Mouse (Mus musculus): ENCODE measurements around the gene Rnf144a. TPM values are rescaled to one million over a fixed set of nuclear protein-coding genes. Genes with fewer than 3 reads are reported as not detected.

The Rnf144a gene
- 49.5 and 51.3 TPM in 2 replicates for polyA plus RNA-seq (2015; fragmentation: Nextera tagmentation; extraction: Ambion mirVana)

- under 1% methylated on average over 41 of the region's 45 CpGs for WGBS
- ATAC-seq (ENCODE audit: low read depth): peak; percentile 87
- Histone ChIP-seq H3K27ac (ENCODE audit: low read length) (peak within 1 kb of the TSS; percentile 76), H3K9me3 (ENCODE audit: control insufficient read depth, low read length) (no peaks in the 10 kb centered on the region), H3K9ac (ENCODE audit: low read length) (peak within 1 kb of the TSS; percentile 95), H3K4me2 (ENCODE audit: low read depth, low read length) (peak within 1 kb of the TSS; percentile 66), H3K4me3 (ENCODE audit: low read length) (peak within 1 kb of the TSS; percentile 82), H3K27me3 (ENCODE audit: control insufficient read depth, insufficient read depth, low read depth, low read length) (no peaks in the 10 kb centered on the region), H3K4me1 (replicated peaks; ENCODE audit: control insufficient read depth, insufficient read depth, low read length) (peaks cover 33% of the 10 kb centered on the region), H3K36me3 (ENCODE audit: control insufficient read depth, insufficient read depth, low read length) (no peaks in the 10 kb centered on the region)
These were observed at the start of gene Rnf144a for GRCm38 (mm10) chr12:26415104-26415771. Rnf144a (minus strand) TSS chr12:26415254.

- Histone ChIP-seq H3K4me2 (ENCODE audit: low read depth, low read length) (no peak overlapping the region), H3K27me3 (ENCODE audit: control insufficient read depth, insufficient read depth, low read depth, low read length) (no peaks in the 10 kb centered on the region), H3K27ac (ENCODE audit: low read length) (no peak overlapping the region), H3K36me3 (ENCODE audit: control insufficient read depth, insufficient read depth, low read length) (no peaks in the 10 kb centered on the region), H3K4me1 (replicated peaks; ENCODE audit: control insufficient read depth, insufficient read depth, low read length) (peaks cover 9% of the 10 kb centered on the region), H3K4me3 (ENCODE audit: low read length) (no peak overlapping the region), H3K9me3 (ENCODE audit: control insufficient read depth, low read length) (no peaks in the 10 kb centered on the region), H3K9ac (ENCODE audit: low read length) (no peak overlapping the region)
- 30% methylated on average over 2 of the region's 2 CpGs for WGBS
- no peak for ATAC-seq (ENCODE audit: low read depth)
These were observed 45.0 kb upstream of the Rnf144a start for GRCm38 (mm10) chr12:26460091-26460490.

- Histone ChIP-seq H3K27me3 (ENCODE audit: control insufficient read depth, insufficient read depth, low read depth, low read length) (no peaks in the 10 kb centered on the region), H3K4me1 (replicated peaks; ENCODE audit: control insufficient read depth, insufficient read depth, low read length) (peaks cover 12% of the 10 kb centered on the region), H3K4me3 (ENCODE audit: low read length) (peak within 1 kb of the TSS; percentile 28), H3K27ac (ENCODE audit: low read length) (no peak within 1 kb of the TSS), H3K4me2 (ENCODE audit: low read depth, low read length) (peak within 1 kb of the TSS; percentile 18), H3K9me3 (ENCODE audit: control insufficient read depth, low read length) (no peaks in the 10 kb centered on the region), H3K9ac (ENCODE audit: low read length) (0 out of 2 replicates have a peak within 1 kb of the TSS, but pooled peaks have one; percentile 2), H3K36me3 (ENCODE audit: control insufficient read depth, insufficient read depth, low read length) (no peaks in the 10 kb centered on the region)
- ATAC-seq (ENCODE audit: low read depth): peak; percentile 88
- 24% methylated on average over 13 of the region's 13 CpGs for WGBS
These were observed 41.1 kb upstream of the Rnf144a start, which contains the start of gene Rsad2 for GRCm38 (mm10) chr12:26456028-26456698. Rsad2 (minus strand) TSS chr12:26456452.

- H3K9ac ChIP-seq (ENCODE audit: low read length): no peak overlapping the region
- H3K36me3 ChIP-seq (ENCODE audit: control insufficient read depth, insufficient read depth, low read length): no peaks in the 10 kb centered on the region
- H3K27ac ChIP-seq (ENCODE audit: low read length): no peak overlapping the region
- no peak overlapping the region for H3K4me3 ChIP-seq (ENCODE audit: low read length)
- no peaks in the 10 kb centered on the region for H3K27me3 ChIP-seq (ENCODE audit: control insufficient read depth, insufficient read depth, low read depth, low read length)
- WGBS: 42% methylated on average over 5 of the region's 5 CpGs
- H3K4me2 ChIP-seq (ENCODE audit: low read depth, low read length): no peak overlapping the region
- no peak for ATAC-seq (ENCODE audit: low read depth)
- H3K9me3 ChIP-seq (ENCODE audit: control insufficient read depth, low read length): no peaks in the 10 kb centered on the region
- H3K4me1 ChIP-seq (replicated peaks; ENCODE audit: control insufficient read depth, insufficient read depth, low read length): peaks cover 12% of the 10 kb centered on the region
These were observed 39.6 kb upstream of the Rnf144a start for GRCm38 (mm10) chr12:26454682-26455081.

- 41% methylated on average over 4 of the region's 4 CpGs for WGBS
- Histone ChIP-seq H3K9me3 (ENCODE audit: control insufficient read depth, low read length) (no peaks in the 10 kb centered on the region), H3K27me3 (ENCODE audit: control insufficient read depth, insufficient read depth, low read depth, low read length) (no peaks in the 10 kb centered on the region)
These were observed 37.9 kb upstream of the Rnf144a start for GRCm38 (mm10) chr12:26452951-26453350.

GRCm38 (mm10) chr12:26451150-26451549 is 36.1 kb upstream of the Rnf144a start:
- H3K4me2 ChIP-seq (ENCODE audit: low read depth, low read length): no peak overlapping the region
- 28% methylated on average over 1 of the region's 1 CpGs for WGBS
- no peak overlapping the region for H3K9ac ChIP-seq (ENCODE audit: low read length)
- no peaks in the 10 kb centered on the region for H3K27me3 ChIP-seq (ENCODE audit: control insufficient read depth, insufficient read depth, low read depth, low read length)
- no peaks in the 10 kb centered on the region for H3K36me3 ChIP-seq (ENCODE audit: control insufficient read depth, insufficient read depth, low read length)
- no peaks in the 10 kb centered on the region for H3K9me3 ChIP-seq (ENCODE audit: control insufficient read depth, low read length)
- no peak overlapping the region for H3K4me3 ChIP-seq (ENCODE audit: low read length)
- H3K4me1 ChIP-seq (replicated peaks; ENCODE audit: control insufficient read depth, insufficient read depth, low read length): peaks cover 8% of the 10 kb centered on the region
- H3K27ac ChIP-seq (ENCODE audit: low read length): no peak overlapping the region
- no peak for ATAC-seq (ENCODE audit: low read depth)

More at GRCm38 (mm10) chr12:26452951-26453350, 37.9 kb upstream of the Rnf144a start:
- no peaks in the 10 kb centered on the region for H3K36me3 ChIP-seq (ENCODE audit: control insufficient read depth, insufficient read depth, low read length)
- H3K4me2 ChIP-seq (ENCODE audit: low read depth, low read length): no peak overlapping the region
- peaks cover 12% of the 10 kb centered on the region for H3K4me1 ChIP-seq (replicated peaks; ENCODE audit: control insufficient read depth, insufficient read depth, low read length)
- H3K9ac ChIP-seq (ENCODE audit: low read length): no peak overlapping the region
- H3K4me3 ChIP-seq (ENCODE audit: low read length): no peak overlapping the region
- no peak for ATAC-seq (ENCODE audit: low read depth)
- no peak overlapping the region for H3K27ac ChIP-seq (ENCODE audit: low read length)

- no peak for ATAC-seq (ENCODE audit: low read depth)
- no peaks in the 10 kb centered on the region for H3K27me3 ChIP-seq (ENCODE audit: control insufficient read depth, insufficient read depth, low read depth, low read length)
These were observed 34.4 kb upstream of the Rnf144a start for GRCm38 (mm10) chr12:26449483-26449882.

GRCm38 (mm10) chr12:26446377-26447045 is 31.5 kb upstream of the Rnf144a start:
- no peaks in the 10 kb centered on the region for H3K4me1 ChIP-seq (replicated peaks; ENCODE audit: control insufficient read depth, insufficient read depth, low read length)
- H3K4me3 ChIP-seq (ENCODE audit: low read length): no peak overlapping the region
- H3K27me3 ChIP-seq (ENCODE audit: control insufficient read depth, insufficient read depth, low read depth, low read length): no peaks in the 10 kb centered on the region
- no peak overlapping the region for H3K27ac ChIP-seq (ENCODE audit: low read length)
- 74% methylated on average over 4 of the region's 4 CpGs for WGBS
- no peaks in the 10 kb centered on the region for H3K9me3 ChIP-seq (ENCODE audit: control insufficient read depth, low read length)
- H3K36me3 ChIP-seq (ENCODE audit: control insufficient read depth, insufficient read depth, low read length): no peaks in the 10 kb centered on the region
- no peak for ATAC-seq (ENCODE audit: low read depth)
- H3K4me2 ChIP-seq (ENCODE audit: low read depth, low read length): no peak overlapping the region
- no peak overlapping the region for H3K9ac ChIP-seq (ENCODE audit: low read length)

More at GRCm38 (mm10) chr12:26449483-26449882, 34.4 kb upstream of the Rnf144a start:
- H3K27ac ChIP-seq (ENCODE audit: low read length): no peak overlapping the region
- H3K9me3 ChIP-seq (ENCODE audit: control insufficient read depth, low read length): no peaks in the 10 kb centered on the region
- WGBS: 91% methylated on average over 2 of the region's 2 CpGs
- no peaks in the 10 kb centered on the region for H3K36me3 ChIP-seq (ENCODE audit: control insufficient read depth, insufficient read depth, low read length)
- no peak overlapping the region for H3K4me2 ChIP-seq (ENCODE audit: low read depth, low read length)
- H3K4me3 ChIP-seq (ENCODE audit: low read length): no peak overlapping the region
- H3K4me1 ChIP-seq (replicated peaks; ENCODE audit: control insufficient read depth, insufficient read depth, low read length): peaks cover 3% of the 10 kb centered on the region; the same call in 1 of the 2 replicates
- H3K9ac ChIP-seq (ENCODE audit: low read length): no peak overlapping the region

- Histone ChIP-seq H3K36me3 (ENCODE audit: control insufficient read depth, insufficient read depth, low read length) (no peaks in the 10 kb centered on the region), H3K4me2 (ENCODE audit: low read depth, low read length) (no peak overlapping the region), H3K4me3 (ENCODE audit: low read length) (no peak overlapping the region), H3K9me3 (ENCODE audit: control insufficient read depth, low read length) (no peaks in the 10 kb centered on the region), H3K9ac (ENCODE audit: low read length) (no peak overlapping the region), H3K27ac (ENCODE audit: low read length) (no peak overlapping the region), H3K27me3 (ENCODE audit: control insufficient read depth, insufficient read depth, low read depth, low read length) (no peaks in the 10 kb centered on the region), H3K4me1 (replicated peaks; ENCODE audit: control insufficient read depth, insufficient read depth, low read length) (no peaks in the 10 kb centered on the region)
- 68% methylated on average over 2 of the region's 2 CpGs for WGBS
- ATAC-seq (ENCODE audit: low read depth): no peak
These were observed 29.5 kb upstream of the Rnf144a start for GRCm38 (mm10) chr12:26444511-26444910.
